Mouse (Mus musculus) hindbrain, embryonic 15.5 days (tissue): ENCODE results near the gene Csf1. TPM values are rescaled to one million over a fixed set of nuclear protein-coding genes. Genes with fewer than 3 reads are reported as not detected.

Source experiments
- ATAC-seq: fragments of 200-750 bp; cut with Nextera tagmentation; 2 replicates; pipeline ENCODE4 v1.8.0; 2017; ENCODE audit warnings: low read depth, moderate number of reproducible peaks, moderate TSS enrichment; ENCODE audit not compliant: low FRiP score
- H3K27ac ChIP-seq: fragments of 300-500 bp; sonication (generic); replicated peaks from 2 replicates; pipeline ENCODE4 v1.5.1; 2015; ENCODE audit warnings: mild to moderate bottlenecking, inconsistent platforms
- H3K27me3 ChIP-seq: fragments of 300-500 bp; sonication (generic); 2 replicates; pipeline ENCODE4 v1.6.1; 2015; ENCODE audit warnings: control low read depth, inconsistent platforms
- H3K36me3 ChIP-seq: fragments of 300-500 bp; sonication (generic); 2 replicates; pipeline ENCODE4 v1.6.1; 2015; ENCODE audit warnings: control low read depth, inconsistent platforms
- H3K4me1 ChIP-seq: fragments of 300-500 bp; sonication (generic); replicated peaks from 2 replicates; pipeline ENCODE4 v1.6.1; 2015; ENCODE audit warnings: control low read depth, inconsistent platforms
- H3K4me2 ChIP-seq: fragments of 300-500 bp; sonication (generic); 2 replicates; pipeline ENCODE4 v1.6.1; 2015; ENCODE audit warnings: moderate library complexity, mild to moderate bottlenecking, inconsistent platforms
- H3K4me3 ChIP-seq: fragments of 300-500 bp; sonication (generic); 2 replicates; pipeline ENCODE4 v1.5.1; 2015; ENCODE audit warnings: mild to moderate bottlenecking, inconsistent platforms
- H3K9ac ChIP-seq: fragments of 300-500 bp; sonication (generic); 2 replicates; pipeline ENCODE4 v1.6.1; 2015; ENCODE audit warnings: inconsistent platforms
- H3K9me3 ChIP-seq: fragments of 300-500 bp; sonication (generic); 2 replicates; pipeline ENCODE4 v1.6.1; 2016; ENCODE audit warnings: control low read depth, inconsistent platforms
- WGBS: fragments of 180-500 bp; shearing (Covaris S2); methylation state at CpG from one replicate; pipeline ENCODE4 v1.1.7; 2015; 5-methylcytosine and 5-hydroxymethylcytosine counted together
- polyA plus RNA-seq: library from polyadenylated mRNA; unstranded; fragments of >200 nt; fragmentation: Nextera tagmentation; extraction: Ambion mirVana; gene quantifications from 2 replicates; pipeline ENCODE4 v1.2.1, GENCODE M21; 2015

Gene Csf1
- polyA plus RNA-seq, 1 experiment from 2014 or later, result 7.9 TPM

- Histone ChIP-seq H3K9ac (peak overlapping the region; percentile 76), H3K36me3 (0 out of 2 replicates have a peak, but pooled peaks cover 3% of the 10 kb centered on the region), H3K4me3 (peak overlapping the region; percentile 62), H3K27ac (peak overlapping the region; percentile 85), H3K4me1 (peaks cover 54% of the 10 kb centered on the region), H3K4me2 (peak overlapping the region; percentile 79), H3K27me3 (no peaks in the 10 kb centered on the region), H3K9me3 (no peaks in the 10 kb centered on the region)
- no peak for ATAC-seq
- WGBS, result 5% methylated on average over 16 of the region's 16 CpGs
These were observed 64.9 kb downstream of the Csf1 start for GRCm38 (mm10) chr3:107695219-107695947.

GRCm38 (mm10) chr3:107694256-107694900, 65.9 kb downstream of the Csf1 start:
- H3K27me3 ChIP-seq, result no peaks in the 10 kb centered on the region
- WGBS, result 51% methylated on average over 2 of the region's 2 CpGs

More at GRCm38 (mm10) chr3:107694256-107694900, 65.9 kb downstream of the Csf1 start:
- Histone ChIP-seq H3K9ac (peak overlapping the region; percentile 76), H3K4me3 (peak overlapping the region; percentile 62), H3K36me3 (0 out of 2 replicates have a peak, but pooled peaks cover 3% of the 10 kb centered on the region), H3K9me3 (no peaks in the 10 kb centered on the region), H3K4me1 (peaks cover 64% of the 10 kb centered on the region), H3K27ac (no peak overlapping the region; the same call in 1 of the 2 replicates), H3K4me2 (peak overlapping the region; percentile 79)
- no peak for ATAC-seq

Other genes with a start within 250 kb of the Csf1 start
- 16.4 and 19.7 TPM in 2 replicates for gene Slc6a17, start 242.5 kb downstream of the Csf1 start, polyA plus RNA-seq
- not detected in 2 replicates for gene Ubl4b, start 205.4 kb downstream of the Csf1 start, polyA plus RNA-seq
- 0.16 and 1.1 TPM in 2 replicates for gene Alx3, start 165.4 kb downstream of the Csf1 start, polyA plus RNA-seq
- not detected in 2 replicates for gene Gm10961, start 129.1 kb downstream of the Csf1 start, polyA plus RNA-seq
- 141 and 157 TPM in 2 replicates for gene Strip1, start 128.8 kb downstream of the Csf1 start, polyA plus RNA-seq
- gene Ahcyl1, start 63.9 kb downstream of the Csf1 start, polyA plus RNA-seq, result 110 and 112 TPM in 2 replicates
- 0.13 TPM in 1 of 2 replicates, not detected in the other for gene Eps8l3, start 116.8 kb upstream of the Csf1 start, polyA plus RNA-seq
- gene Gstm5, start 135.4 kb upstream of the Csf1 start, polyA plus RNA-seq, result 248 and 252 TPM in 2 replicates
- gene Gstm7, start 171.3 kb upstream of the Csf1 start, polyA plus RNA-seq, result 48.0 and 52.9 TPM in 2 replicates
- 7.9 and 8.9 TPM in 2 replicates for gene Gstm6, start 183.3 kb upstream of the Csf1 start, polyA plus RNA-seq
- gene Gstm3, start 208.8 kb upstream of the Csf1 start, polyA plus RNA-seq, result 0.12 TPM in 2 replicates
- gene Gstm2, start 226.0 kb upstream of the Csf1 start, polyA plus RNA-seq, result 10.9 and 11.4 TPM in 2 replicates